Mouse (Mus musculus) liver, adult (tissue): ENCODE data around the gene Gabrb1.

Source experiments
- GATA4 ChIP-seq: IDR thresholded peaks from 2 replicates; pipeline ENCODE4 v1.6.1; 2014; ENCODE audit warnings: mild to moderate bottlenecking, low read length; ENCODE audit not compliant: insufficient replicate concordance

Gene Gabrb1

GRCm38 (mm10) chr5:71747411-71747810, 89.5 kb downstream of the Gabrb1 start:
- no peak for TF ChIP-seq GATA4

DNA sequence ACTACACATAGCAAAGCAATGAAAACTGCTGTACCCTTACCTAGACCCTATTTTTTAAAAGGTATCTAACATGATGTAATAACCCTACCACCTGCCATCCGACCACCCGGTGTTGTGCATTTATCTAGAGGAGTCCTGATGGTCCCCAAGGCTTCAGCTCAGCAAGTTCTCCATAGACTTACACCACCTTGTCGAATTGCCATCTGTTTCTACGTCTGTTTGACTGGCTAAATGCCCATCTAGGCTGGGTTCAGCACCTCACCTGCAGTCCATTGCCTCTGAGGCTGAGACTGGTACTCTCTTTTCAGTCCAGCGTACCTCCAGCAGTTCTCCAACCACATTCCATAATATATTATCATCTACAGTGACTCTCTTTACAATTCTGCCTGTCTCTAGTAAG, 96.1 kb downstream of the Gabrb1 start:
- no peak for TF ChIP-seq GATA4

GRCm38 (mm10) chr5:71761105-71761504, 103.2 kb downstream of the Gabrb1 start:
- no peak for TF ChIP-seq GATA4

- no peak for TF ChIP-seq GATA4
Observed at GRCm38 (mm10) chr5:71781514-71782179, 123.7 kb downstream of the Gabrb1 start.

GRCm38 (mm10) chr5:71822862-71823261, 164.9 kb downstream of the Gabrb1 start:
- no peak for TF ChIP-seq GATA4

GRCm38 (mm10) chr5:71828342-71828741, 170.4 kb downstream of the Gabrb1 start:
- TF ChIP-seq GATA4: no peak

- TF ChIP-seq GATA4: no peak
Observed at GRCm38 (mm10) chr5:71828996-71829395, 171.1 kb downstream of the Gabrb1 start.

- peak; percentile 65 for TF ChIP-seq GATA4
Observed at GRCm38 (mm10) chr5:71830342-71830741, 172.4 kb downstream of the Gabrb1 start.

- no peak for TF ChIP-seq GATA4
Observed at GRCm38 (mm10) chr5:71842241-71842640, 184.3 kb downstream of the Gabrb1 start.

DNA sequence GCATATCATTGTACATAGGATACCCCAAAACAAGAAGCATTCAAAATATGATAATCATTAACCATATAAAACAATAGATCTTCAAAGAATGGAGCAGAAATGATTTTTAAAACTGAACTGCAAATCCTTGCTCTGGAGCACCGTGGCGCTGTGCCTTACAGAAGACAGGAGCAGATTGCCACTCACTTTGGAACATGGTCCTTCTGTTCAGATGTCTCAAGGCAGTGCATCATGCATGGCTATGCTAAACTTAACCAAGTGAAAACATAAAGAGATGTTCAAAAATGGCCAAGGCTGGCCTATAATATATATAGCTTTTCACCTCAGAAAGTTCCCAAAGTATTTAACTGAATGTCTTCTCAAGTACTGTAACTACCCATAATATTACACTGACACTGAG, 240.3 kb downstream of the Gabrb1 start:
- TF ChIP-seq GATA4: no peak

DNA sequence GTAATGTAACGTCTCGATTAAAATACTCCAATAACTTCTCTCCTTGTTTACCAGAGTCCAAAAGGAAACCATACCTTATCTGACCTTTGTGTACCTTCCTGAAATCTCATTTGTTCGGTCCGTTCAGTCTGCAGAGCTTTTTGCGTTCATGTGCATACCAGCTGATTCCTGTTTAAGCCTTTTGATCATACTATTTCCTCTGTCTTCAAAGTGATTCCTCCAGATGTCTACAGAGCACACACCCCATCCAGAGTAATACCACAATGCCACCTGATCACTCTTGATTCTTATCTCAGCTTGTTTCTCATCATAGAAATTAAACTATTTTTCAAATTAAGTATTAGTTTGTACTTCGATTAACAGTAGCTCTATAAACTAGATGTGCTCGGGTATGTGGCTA, 245.5 kb downstream of the Gabrb1 start:
- TF ChIP-seq GATA4: no peak

- no peak for TF ChIP-seq GATA4
Observed at GRCm38 (mm10) chr5:71914028-71914427, 256.1 kb downstream of the Gabrb1 start.

GRCm38 (mm10) chr5:71915711-71916110, 257.8 kb downstream of the Gabrb1 start:
- no peak for TF ChIP-seq GATA4

- TF ChIP-seq GATA4: no peak
Observed at GRCm38 (mm10) chr5:71917206-71917605, 259.3 kb downstream of the Gabrb1 start.

GRCm38 (mm10) chr5:71923636-71924035, 265.7 kb downstream of the Gabrb1 start:
- no peak for TF ChIP-seq GATA4

DNA sequence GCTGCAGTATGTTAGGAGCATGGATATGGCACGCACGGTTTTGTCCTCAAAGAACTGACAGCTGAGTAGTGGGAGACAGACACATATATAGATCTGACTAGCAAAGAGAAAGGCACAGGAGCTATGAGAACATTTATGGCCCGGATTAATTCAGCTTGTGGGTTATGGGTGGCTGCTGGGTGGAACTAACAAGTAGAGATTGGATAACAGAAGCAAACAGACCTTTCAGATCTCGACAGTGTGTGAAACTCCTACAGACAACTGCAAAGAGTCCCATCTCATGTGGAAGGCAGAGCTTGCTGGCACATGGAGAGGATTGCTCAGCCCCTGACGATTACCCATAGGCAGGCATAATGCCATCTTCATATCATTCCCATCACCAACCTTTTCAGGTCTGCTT, 268.4 kb downstream of the Gabrb1 start:
- no peak for TF ChIP-seq GATA4

GRCm38 (mm10) chr5:71930036-71930435, 272.1 kb downstream of the Gabrb1 start:
- no peak for TF ChIP-seq GATA4
